Mouse (Mus musculus) heart, adult 2 months (tissue): ENCODE measurements at regions not wholly inside any gene's neighbourhood (a gene's known extent, or its start where the extent isn't known, plus 50 kb on each side); places are given as distances from the start of the nearest gene placed in this dataset.

Experiments used
- CTCF ChIP-seq: fragments of 200-600 bp; IDR thresholded peaks from 2 replicates; pipeline ENCODE4 v1.8.1; 2022; ENCODE audit warnings: antibody characterized with exemption, mild to moderate bottlenecking, moderate library complexity
- EP300 ChIP-seq: fragments of 200-500 bp; IDR thresholded peaks from 2 replicates; pipeline ENCODE4 v1.6.1; 2011; ENCODE audit warnings: low read depth, low read length, control low read depth; ENCODE audit not compliant: insufficient read depth
- POLR2A ChIP-seq: fragments of 200-500 bp; IDR thresholded peaks from 2 replicates; pipeline ENCODE4 v1.6.1; 2011; ENCODE audit warnings: mild to moderate bottlenecking, low read depth, low read length, control low read depth; ENCODE audit not compliant: insufficient read depth

DNA sequence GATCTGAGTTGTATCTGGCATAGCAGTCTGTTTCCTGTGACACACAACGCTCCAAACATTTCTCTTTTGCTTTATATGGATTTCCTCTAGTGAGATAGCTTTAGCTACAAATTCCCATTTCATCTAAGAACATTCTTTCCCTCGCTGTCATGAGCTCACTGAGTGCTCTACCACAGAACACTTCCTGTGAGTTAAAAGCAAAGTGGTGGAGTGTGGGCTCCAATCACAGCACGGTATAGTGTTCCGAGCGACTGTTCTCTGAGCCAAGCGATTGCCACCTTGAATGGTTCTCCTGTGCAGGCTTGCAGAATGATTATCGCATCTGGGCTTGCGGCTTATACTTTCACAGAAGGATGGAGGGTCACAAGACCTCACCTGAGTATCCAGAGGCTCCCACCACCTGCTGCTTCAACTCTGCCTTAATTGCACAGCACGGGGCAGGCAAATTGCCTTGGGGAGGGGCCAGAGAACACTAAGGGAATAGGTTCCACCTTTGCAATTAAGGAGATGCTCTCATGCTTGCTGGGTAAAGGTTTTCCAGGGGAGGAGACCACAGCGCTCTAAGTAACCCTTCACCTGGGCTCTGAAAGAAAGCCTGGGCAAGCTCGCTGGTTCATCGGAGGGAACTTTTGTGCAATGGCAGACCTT lies 477.7 kb downstream of the Zfp704 start:
- TF ChIP-seq CTCF: no peak
- no peak for TF ChIP-seq EP300
- TF ChIP-seq POLR2A: no peak
